Mouse (Mus musculus) liver, adult 2 months (tissue): ENCODE measurements around the gene Tnc.

ENCODE experiments used
- CTCF ChIP-seq: fragments of 200-500 bp; IDR thresholded peaks from 2 replicates; pipeline ENCODE4 v1.5.1; 2011; ENCODE audit warnings: low read depth, low read length, control low read depth
- POLR2A ChIP-seq: fragments of 200-500 bp; IDR thresholded peaks from 2 replicates; pipeline ENCODE4 v1.6.1; 2011; ENCODE audit warnings: low read length, control low read depth; ENCODE audit not compliant: insufficient read depth; ENCODE audit errors: extremely low read depth

GRCm38 (mm10) chr4:64083858-64084257 is 37.0 kb upstream of the Tnc start:
- TF ChIP-seq CTCF: no peak
- no peak for TF ChIP-seq POLR2A
